Mouse (Mus musculus) limb, embryonic 13.5 days (tissue): ENCODE results near the gene Tmem220. TPM values are rescaled to one million over a fixed set of nuclear protein-coding genes. Genes with fewer than 3 reads are reported as not detected.

ENCODE experiments used
- ATAC-seq: fragments of 200-750 bp; cut with Nextera tagmentation; 2 replicates; pipeline ENCODE4 v1.8.0; 2017; ENCODE audit warnings: low read depth, moderate number of reproducible peaks, moderate TSS enrichment; ENCODE audit not compliant: low FRiP score
- H3K27ac ChIP-seq: fragments of 300-500 bp; sonication (generic); 2 replicates; pipeline ENCODE4 v1.5.1; 2015; ENCODE audit warnings: inconsistent platforms, mild to moderate bottlenecking, moderate library complexity
- H3K27me3 ChIP-seq: fragments of 300-500 bp; sonication (generic); 2 replicates; pipeline ENCODE4 v1.6.1; 2015; ENCODE audit warnings: mild to moderate bottlenecking, inconsistent platforms
- H3K36me3 ChIP-seq: fragments of 300-500 bp; sonication (generic); 2 replicates; pipeline ENCODE4 v1.6.1; 2015; ENCODE audit warnings: inconsistent platforms, mild to moderate bottlenecking, moderate library complexity
- H3K4me1 ChIP-seq: fragments of 300-500 bp; sonication (generic); 2 replicates; pipeline ENCODE4 v1.6.1; 2015; ENCODE audit warnings: inconsistent platforms
- H3K4me2 ChIP-seq: fragments of 300-500 bp; sonication (generic); replicated peaks from 2 replicates; pipeline ENCODE4 v1.6.1; 2015; ENCODE audit warnings: inconsistent platforms, mild to moderate bottlenecking, moderate library complexity
- H3K4me3 ChIP-seq: fragments of 300-500 bp; sonication (generic); 2 replicates; pipeline ENCODE4 v1.5.1; 2015; ENCODE audit warnings: moderate library complexity, mild to moderate bottlenecking, inconsistent platforms
- H3K9ac ChIP-seq: fragments of 300-500 bp; sonication (generic); 2 replicates; pipeline ENCODE4 v1.6.1; 2015; ENCODE audit warnings: mild to moderate bottlenecking, inconsistent platforms
- H3K9me3 ChIP-seq: fragments of 300-500 bp; sonication (generic); 2 replicates; pipeline ENCODE4 v1.6.1; 2016; ENCODE audit warnings: inconsistent platforms
- WGBS: fragments of 180-500 bp; shearing (Covaris S2); methylation state at CpG from one replicate; pipeline ENCODE4 v1.1.7; 2015; 5-methylcytosine and 5-hydroxymethylcytosine counted together
- polyA plus RNA-seq: library from polyadenylated mRNA; unstranded; fragments of >200 nt; fragmentation: Nextera tagmentation; extraction: Ambion mirVana; gene quantifications from 2 replicates; pipeline ENCODE4 v1.2.1, GENCODE M21; 2015

Gene Tmem220
- polyA plus RNA-seq, 1 experiment from 2014 or later: 1.6 TPM

DNA sequence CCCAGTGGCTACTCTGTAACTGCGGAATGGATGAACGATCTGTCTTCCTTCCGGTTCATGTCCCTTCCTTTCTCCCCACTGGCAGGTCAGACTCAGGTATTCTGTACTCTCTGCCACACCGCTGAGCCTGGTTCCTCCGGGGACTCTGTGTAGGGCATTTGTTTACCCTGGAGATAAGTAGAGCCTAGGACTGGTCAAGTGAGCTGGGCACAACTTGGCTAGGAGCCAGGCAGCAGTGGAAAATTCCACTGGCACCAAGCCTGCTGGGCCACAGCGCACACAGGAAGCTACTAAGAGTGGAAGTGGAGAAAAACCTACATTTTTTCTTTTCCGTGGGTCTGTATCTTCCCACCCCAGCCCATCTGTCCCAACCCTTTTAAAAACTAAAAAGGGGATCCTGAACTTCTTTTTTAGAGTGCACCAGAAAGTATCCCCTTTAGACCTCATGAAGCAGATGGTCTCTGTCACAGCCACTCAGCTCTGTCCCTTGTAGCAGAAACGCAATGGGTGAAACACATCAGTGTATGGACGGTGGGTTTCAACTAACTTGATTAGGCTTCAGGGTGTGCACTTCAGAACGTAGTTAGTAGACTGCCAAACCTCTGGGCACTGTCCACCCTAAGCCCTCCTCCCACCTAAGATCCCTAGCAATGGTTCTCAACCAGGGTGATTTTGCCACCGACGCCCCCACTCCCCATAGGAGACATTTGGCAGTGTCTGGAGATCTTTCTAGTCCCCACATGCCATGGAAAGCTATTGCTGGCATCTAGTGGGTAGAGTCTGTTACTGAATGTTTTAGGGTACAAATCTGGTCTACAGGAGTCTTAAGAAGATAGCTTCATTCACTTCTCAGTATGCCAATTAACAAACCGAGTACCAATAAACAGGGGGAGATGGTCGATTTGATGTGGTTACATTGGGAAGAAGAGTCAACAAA, 26.2 kb upstream of the Tmem220 start:
- 85% methylated on average over 14 of the region's 14 CpGs for WGBS
- H3K9me3 ChIP-seq: no peaks in the 10 kb centered on the region
- H3K4me2 ChIP-seq: no peak overlapping the region

DNA sequence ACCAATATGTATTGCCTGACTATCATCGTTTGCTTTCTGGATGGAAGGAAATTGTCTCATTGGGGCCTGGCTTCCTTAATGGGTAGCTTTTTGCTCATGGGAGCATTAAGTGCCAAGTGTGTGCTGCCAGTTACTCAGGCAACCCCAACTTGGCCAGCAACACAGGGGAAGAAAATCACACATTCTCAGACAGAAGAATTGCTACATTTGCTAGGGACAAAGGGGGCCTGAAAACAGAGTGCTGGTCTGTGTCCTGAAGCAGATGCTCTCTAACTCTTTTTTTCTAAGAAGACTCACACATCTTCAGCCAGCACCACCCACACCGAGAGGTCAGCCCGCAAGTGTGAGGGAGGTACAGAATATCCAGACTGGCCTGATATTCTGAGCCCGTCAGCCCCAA, 24.3 kb upstream of the Tmem220 start:
- no peaks in the 10 kb centered on the region for H3K27me3 ChIP-seq
- H3K9me3 ChIP-seq: no peaks in the 10 kb centered on the region
- H3K4me1 ChIP-seq: 0 out of 2 replicates have a peak, but pooled peaks cover 4% of the 10 kb centered on the region
- H3K4me2 ChIP-seq: no peak overlapping the region
- H3K36me3 ChIP-seq: no peaks in the 10 kb centered on the region
- H3K27ac ChIP-seq: no peak overlapping the region
- no peak for ATAC-seq
- no peak overlapping the region for H3K9ac ChIP-seq
- no peak overlapping the region for H3K4me3 ChIP-seq
- WGBS: 77% methylated on average over 4 of the region's 4 CpGs

More for the DNA sequence above, 26.2 kb upstream of the Tmem220 start:
- no peak for ATAC-seq
- Histone ChIP-seq H3K27me3 (no peaks in the 10 kb centered on the region), H3K4me1 (0 out of 2 replicates have a peak, but pooled peaks cover 4% of the 10 kb centered on the region), H3K36me3 (no peaks in the 10 kb centered on the region), H3K4me3 (no peak overlapping the region), H3K27ac (no peak overlapping the region), H3K9ac (no peak overlapping the region)

DNA sequence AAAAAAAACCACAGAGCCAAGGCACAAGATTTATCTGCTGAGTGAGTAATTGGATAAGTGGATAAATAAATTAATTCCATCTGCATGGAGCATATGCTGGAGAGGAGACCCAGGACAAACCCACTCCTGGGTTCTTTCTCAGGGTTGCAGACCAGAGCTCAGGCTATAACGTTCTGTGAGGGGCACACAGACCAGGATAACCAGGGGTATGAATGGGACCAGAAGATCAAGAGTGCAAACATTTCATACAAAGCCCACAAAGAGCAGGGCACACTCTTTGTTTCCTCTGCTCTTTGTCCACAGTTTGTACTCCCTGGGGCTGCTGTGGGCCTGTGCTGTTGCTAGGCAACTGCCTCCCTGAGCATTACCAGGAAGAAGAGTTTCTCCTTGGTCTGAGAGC, 23.2 kb upstream of the Tmem220 start:
- WGBS: 50% methylated on average over 1 of the region's 1 CpGs
- Histone ChIP-seq H3K36me3 (no peaks in the 10 kb centered on the region), H3K27ac (no peak overlapping the region), H3K4me1 (0 out of 2 replicates have a peak, but pooled peaks cover 4% of the 10 kb centered on the region), H3K9me3 (no peaks in the 10 kb centered on the region), H3K9ac (no peak overlapping the region), H3K4me2 (no peak overlapping the region), H3K27me3 (no peaks in the 10 kb centered on the region), H3K4me3 (no peak overlapping the region)
- no peak for ATAC-seq

DNA sequence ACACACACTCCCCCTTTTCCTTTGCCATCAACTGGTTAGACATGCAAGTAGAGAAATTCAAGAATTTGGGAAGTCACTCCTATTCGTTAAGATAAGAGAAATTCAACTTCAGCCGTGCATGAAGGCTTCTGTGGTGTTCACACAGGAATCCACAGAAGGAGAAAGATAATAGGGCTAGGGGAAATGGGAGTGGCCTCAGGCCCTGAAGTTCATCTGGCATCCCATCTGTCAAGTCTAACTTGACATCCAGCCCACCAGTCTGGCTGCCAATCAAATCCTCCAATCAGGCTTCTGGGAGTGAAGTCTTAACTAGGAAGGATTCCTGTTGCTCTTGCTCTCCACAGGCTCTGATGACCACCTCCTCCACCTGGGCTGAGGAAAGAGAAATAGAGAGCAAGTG, 22.0 kb upstream of the Tmem220 start:
- Histone ChIP-seq H3K36me3 (no peaks in the 10 kb centered on the region), H3K9ac (no peak overlapping the region)
- whole genome bisulfite sequencing: 72% methylated on average over 2 of the region's 2 CpGs

DNA sequence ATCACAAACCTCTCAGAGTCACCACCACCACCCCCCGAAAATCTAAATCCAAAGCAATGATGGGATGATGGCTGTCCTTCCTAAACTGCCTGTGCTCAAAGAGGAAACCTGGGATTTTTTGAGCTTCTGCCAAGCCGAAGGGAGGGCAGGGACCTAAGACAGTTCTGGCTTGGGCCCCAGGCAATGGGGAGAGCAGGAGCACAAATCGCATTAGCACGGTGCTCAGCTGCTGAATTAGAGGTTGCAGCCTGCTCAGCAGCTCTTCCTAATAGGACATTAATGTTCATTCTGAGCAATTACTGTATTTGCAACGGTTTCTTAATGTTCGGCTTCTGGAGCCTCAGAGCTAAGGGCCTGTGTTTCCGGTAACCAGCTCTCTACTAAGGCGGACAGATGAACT, 17.0 kb upstream of the Tmem220 start:
- WGBS: 83% methylated on average over 8 of the region's 8 CpGs
- Histone ChIP-seq H3K27me3 (no peaks in the 10 kb centered on the region), H3K36me3 (no peaks in the 10 kb centered on the region), H3K4me3 (no peak overlapping the region), H3K9me3 (no peaks in the 10 kb centered on the region), H3K4me2 (no peak overlapping the region), H3K27ac (no peak overlapping the region), H3K9ac (no peak overlapping the region), H3K4me1 (no peaks in the 10 kb centered on the region; the same call in 1 of the 2 replicates)
- no peak for ATAC-seq

More for the DNA sequence above, 22.0 kb upstream of the Tmem220 start:
- H3K9me3 ChIP-seq: no peaks in the 10 kb centered on the region
- 0 out of 2 replicates have a peak, but pooled peaks cover 4% of the 10 kb centered on the region for H3K4me1 ChIP-seq
- no peaks in the 10 kb centered on the region for H3K27me3 ChIP-seq
- H3K4me2 ChIP-seq: no peak overlapping the region
- ATAC-seq: no peak
- H3K4me3 ChIP-seq: no peak overlapping the region
- H3K27ac ChIP-seq: no peak overlapping the region

DNA sequence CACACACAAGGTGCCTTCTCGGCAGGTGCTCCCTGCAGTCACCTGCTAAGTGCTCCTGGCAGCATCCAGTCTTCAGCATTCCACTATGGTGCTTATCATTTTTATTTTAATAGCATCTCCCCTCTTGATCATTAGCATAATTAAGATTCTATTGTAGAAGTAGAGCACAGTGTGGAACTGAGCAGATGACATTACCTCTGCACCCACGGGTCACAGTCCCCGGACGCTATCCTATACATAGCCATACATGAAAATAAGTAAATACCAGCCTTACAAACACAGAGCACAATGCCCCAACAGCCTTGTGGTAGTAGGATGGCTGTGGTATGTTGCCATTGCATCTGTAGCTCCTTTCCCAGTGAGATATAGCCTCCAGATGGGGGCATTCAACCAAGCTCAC, 16.4 kb upstream of the Tmem220 start:
- H3K9me3 ChIP-seq: no peaks in the 10 kb centered on the region
- no peak overlapping the region for H3K4me3 ChIP-seq
- WGBS: 93% methylated on average over 4 of the region's 4 CpGs
- no peak overlapping the region for H3K4me2 ChIP-seq
- H3K4me1 ChIP-seq: no peaks in the 10 kb centered on the region; the same call in 1 of the 2 replicates
- H3K27me3 ChIP-seq: no peaks in the 10 kb centered on the region
- no peak for ATAC-seq
- H3K9ac ChIP-seq: no peak overlapping the region
- no peak overlapping the region for H3K27ac ChIP-seq
- no peaks in the 10 kb centered on the region for H3K36me3 ChIP-seq

DNA sequence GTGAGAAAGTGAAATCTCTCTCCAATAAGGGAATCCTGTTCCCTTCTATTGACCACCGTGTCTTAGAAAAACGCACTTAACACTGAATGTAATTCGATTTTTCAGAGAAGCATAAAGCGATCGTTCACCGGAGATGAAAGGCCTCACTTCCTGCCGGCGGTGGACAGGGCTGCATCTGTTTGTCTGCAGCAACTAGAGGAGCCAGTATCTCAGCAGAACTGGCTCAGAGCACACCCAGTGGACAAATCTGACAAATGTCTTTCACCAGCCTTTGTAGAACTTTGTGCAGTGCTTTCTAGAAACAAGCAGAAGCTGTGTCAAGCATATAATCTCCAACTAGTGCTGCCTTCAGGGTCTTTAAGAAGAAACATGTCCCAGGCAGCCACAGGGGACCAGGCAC, 14.5 kb upstream of the Tmem220 start:
- no peak overlapping the region for H3K9ac ChIP-seq
- no peaks in the 10 kb centered on the region for H3K27me3 ChIP-seq
- 7% methylated on average over 8 of the region's 8 CpGs for WGBS
- H3K36me3 ChIP-seq: no peaks in the 10 kb centered on the region
- no peaks in the 10 kb centered on the region; the same call in 1 of the 2 replicates for H3K4me1 ChIP-seq
- H3K9me3 ChIP-seq: no peaks in the 10 kb centered on the region
- H3K27ac ChIP-seq: no peak overlapping the region
- no peak for ATAC-seq
- H3K4me3 ChIP-seq: no peak overlapping the region
- H3K4me2 ChIP-seq: no peak overlapping the region

DNA sequence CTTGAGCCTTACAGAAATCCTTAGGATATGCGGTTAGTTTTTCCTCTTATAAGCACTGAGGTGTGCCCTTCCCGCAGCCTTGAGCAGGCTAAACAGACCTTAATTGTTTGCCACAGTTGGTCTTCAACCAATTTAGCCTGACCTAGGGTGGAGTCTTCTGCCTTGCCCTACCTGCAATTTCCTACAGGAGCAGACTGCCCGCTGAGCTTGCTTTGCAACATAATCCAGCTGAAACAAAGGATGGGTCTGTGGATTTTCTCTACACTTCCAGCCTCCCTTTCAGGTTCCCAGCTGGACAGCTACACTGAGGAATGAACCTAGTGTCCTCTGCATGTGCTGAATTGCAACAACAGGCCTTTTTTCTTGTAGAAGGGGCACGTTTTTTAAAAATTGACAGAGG, 13.3 kb upstream of the Tmem220 start:
- WGBS: 43% methylated on average over 4 of the region's 4 CpGs

DNA sequence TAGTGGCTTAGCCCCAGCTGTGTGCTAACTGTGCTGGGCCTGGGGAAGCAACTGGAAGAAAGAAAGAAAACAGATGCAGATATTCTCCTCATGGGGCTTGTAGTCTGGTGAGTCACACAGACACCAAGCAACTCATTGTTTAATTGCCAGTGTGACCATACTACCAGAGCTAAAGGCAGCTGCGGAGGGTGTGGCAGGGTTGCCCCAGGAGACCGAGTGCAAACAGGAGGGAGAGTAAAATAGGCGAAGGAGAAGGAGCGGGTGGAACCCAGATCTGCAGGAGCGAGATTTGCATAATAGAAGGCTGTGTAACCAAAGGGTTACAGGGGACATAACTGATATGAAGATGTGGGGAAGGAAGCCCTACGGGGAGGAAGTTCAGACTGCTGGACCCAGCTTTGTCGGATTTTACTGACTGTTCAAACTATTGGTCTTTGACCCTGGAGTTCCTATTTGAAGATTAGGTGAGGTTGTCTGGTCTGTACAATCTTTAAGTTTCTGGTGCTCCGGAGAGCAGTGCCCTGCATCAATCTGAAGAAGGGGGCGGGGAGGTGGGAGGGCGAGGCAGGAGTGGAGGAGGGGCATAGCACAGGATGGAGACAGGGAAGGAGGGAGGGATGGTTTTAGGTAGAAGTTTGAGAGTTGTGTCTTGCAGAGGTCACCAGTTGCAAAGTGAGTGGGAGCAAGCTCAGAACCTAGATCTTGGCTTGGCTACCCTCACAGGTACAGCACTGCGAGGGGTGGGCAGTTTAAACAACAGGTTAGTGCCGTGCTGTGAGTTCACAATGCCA, 7.0 kb upstream of the Tmem220 start:
- Histone ChIP-seq H3K9ac (no peak overlapping the region), H3K4me3 (no peak overlapping the region), H3K27me3 (peaks cover 12% of the 10 kb centered on the region), H3K4me2 (peak overlapping the region; percentile 11; the same call in 1 of the 2 replicates), H3K36me3 (no peaks in the 10 kb centered on the region), H3K9me3 (no peaks in the 10 kb centered on the region), H3K27ac (no peak overlapping the region), H3K4me1 (peaks cover 12% of the 10 kb centered on the region; the same call in 1 of the 2 replicates)
- no peak for ATAC-seq
- WGBS: 10% methylated on average over 12 of the region's 12 CpGs

More for the DNA sequence above, 13.3 kb upstream of the Tmem220 start:
- no peak for ATAC-seq
- H3K4me3 ChIP-seq: no peak overlapping the region
- no peak overlapping the region for H3K4me2 ChIP-seq
- no peaks in the 10 kb centered on the region for H3K9me3 ChIP-seq
- H3K27me3 ChIP-seq: no peaks in the 10 kb centered on the region
- H3K4me1 ChIP-seq: no peaks in the 10 kb centered on the region; the same call in 1 of the 2 replicates
- no peak overlapping the region for H3K27ac ChIP-seq
- H3K9ac ChIP-seq: no peak overlapping the region
- H3K36me3 ChIP-seq: no peaks in the 10 kb centered on the region

DNA sequence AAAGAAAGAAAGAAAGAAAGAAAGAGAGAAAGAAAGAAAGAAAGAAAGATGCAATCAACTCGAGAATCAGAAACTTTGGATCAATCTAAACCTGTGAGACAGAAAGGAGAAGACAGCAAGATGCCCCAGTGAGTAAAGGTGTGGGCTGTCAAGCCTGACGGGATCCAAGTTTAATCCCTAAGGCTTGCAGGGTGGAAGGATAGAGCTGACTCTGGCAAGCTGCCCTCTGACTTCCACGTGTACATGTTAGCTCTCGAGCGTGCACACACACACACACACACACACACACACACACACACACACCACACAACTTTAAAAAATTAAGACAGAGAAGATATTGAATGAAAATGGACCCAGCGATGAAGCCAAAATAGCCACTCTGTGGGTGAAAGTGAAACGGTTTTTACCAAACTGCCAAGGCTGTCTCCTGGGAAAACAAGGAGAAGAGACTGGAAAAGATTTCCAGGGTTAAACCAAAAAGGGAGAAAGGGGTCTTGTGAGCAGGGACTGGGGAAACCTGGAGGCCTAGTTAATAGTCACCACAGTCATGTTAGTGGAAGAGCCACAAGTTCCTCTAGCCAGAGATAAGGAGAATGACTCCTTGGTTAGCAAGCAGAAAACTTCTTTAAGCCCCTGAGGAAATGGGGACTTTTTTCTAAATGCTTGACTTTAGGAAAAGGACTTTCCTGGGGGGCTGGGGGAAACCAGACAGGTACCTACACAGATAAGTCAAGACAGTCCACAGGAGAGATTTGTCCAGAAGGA, 5.1 kb upstream of the Tmem220 start:
- H3K36me3 ChIP-seq: no peaks in the 10 kb centered on the region
- 64% methylated on average over 7 of the region's 7 CpGs for WGBS
- no peak overlapping the region for H3K27ac ChIP-seq
- H3K4me3 ChIP-seq: no peak overlapping the region
- no peaks in the 10 kb centered on the region for H3K9me3 ChIP-seq
- no peak overlapping the region for H3K4me2 ChIP-seq
- ATAC-seq: no peak
- peaks cover 12% of the 10 kb centered on the region; the same call in 1 of the 2 replicates for H3K4me1 ChIP-seq
- no peak overlapping the region for H3K9ac ChIP-seq
- H3K27me3 ChIP-seq: peaks cover 12% of the 10 kb centered on the region

DNA sequence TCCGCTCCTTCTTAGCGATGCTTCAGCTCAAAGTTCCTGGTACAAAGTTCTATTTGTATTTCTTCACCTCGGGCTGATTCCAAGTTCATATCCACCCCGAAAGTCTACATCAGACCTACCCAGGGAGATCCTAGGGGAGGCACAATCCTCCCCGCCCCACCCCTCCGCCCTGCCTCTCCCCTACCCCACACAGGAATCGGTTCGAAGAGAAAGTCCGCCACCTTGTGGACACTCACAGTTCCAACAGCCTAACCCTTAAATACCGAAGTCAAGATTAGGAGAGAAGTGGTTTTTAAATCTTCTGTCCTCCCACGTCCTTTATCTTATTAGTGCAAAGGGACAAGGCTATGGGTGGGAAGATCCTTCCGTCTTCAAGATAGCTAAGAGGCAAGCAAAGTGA, 4.0 kb upstream of the Tmem220 start:
- Histone ChIP-seq H3K4me1 (peaks cover 17% of the 10 kb centered on the region; the same call in 1 of the 2 replicates), H3K27ac (no peak overlapping the region), H3K36me3 (no peaks in the 10 kb centered on the region), H3K27me3 (peaks cover 12% of the 10 kb centered on the region), H3K4me2 (peak overlapping the region; percentile 59), H3K9me3 (no peaks in the 10 kb centered on the region), H3K4me3 (peak overlapping the region; percentile 28), H3K9ac (no peak overlapping the region)
- WGBS: 4% methylated on average over 12 of the region's 12 CpGs
- no peak for ATAC-seq
